Mouse (Mus musculus): ENCODE data around the gene Ifitm3.
A peak's percentile ranks its signal among the peaks of the same experiment; 100 is the strongest.
"Not testable (repeated sequence)": the region's sequence is repeated elsewhere in the genome, so short reads cannot be mapped to it uniquely, and the experiment has no call there.

The Ifitm3 gene

DNA sequence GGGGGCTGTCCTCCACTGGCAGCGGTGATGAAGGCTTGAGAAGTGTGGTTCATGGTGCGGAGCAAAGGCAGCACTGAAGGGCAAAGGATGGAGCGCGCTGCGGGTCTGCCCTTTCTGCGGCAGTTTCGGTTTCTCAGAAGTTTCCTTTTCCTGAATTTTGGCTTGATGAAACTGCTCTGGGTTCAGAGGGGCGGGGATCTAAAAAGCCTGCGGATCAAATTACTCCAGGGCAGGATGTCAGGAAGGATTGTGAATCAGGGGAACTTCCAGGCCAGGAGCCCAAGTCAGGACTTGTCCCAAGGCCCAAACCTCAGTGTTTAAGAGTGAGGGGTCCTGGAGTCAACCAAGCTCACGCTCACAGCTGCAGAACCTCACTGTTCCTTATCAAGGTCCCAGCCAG lies at the start of gene Ifitm3:
Gene Ifitm3, minus strand, starts transcription at position 178 of the 400 bp plus-strand sequence.
- no peak for DNase-seq

DNA sequence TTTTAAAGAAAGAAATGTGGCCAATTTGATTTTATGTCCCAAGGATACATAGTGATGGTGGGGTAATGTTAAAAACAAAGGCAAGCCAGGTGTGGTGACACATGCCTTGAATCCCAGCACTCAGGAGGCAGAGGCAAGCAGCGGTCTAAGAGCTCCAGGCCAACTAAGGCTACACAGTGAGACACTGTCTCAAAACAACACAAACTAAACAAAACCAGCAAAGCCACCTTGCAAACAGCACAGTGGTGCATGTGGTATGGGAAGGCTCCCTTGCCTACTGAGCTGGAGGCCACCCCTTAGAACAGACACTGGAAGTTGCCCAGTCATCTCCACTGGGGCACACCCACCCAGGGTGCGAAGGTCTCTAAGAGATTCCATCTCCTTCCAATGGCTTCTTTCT lies 49.4 kb upstream of the Ifitm3 start:
- no peak for DNase-seq

DNA sequence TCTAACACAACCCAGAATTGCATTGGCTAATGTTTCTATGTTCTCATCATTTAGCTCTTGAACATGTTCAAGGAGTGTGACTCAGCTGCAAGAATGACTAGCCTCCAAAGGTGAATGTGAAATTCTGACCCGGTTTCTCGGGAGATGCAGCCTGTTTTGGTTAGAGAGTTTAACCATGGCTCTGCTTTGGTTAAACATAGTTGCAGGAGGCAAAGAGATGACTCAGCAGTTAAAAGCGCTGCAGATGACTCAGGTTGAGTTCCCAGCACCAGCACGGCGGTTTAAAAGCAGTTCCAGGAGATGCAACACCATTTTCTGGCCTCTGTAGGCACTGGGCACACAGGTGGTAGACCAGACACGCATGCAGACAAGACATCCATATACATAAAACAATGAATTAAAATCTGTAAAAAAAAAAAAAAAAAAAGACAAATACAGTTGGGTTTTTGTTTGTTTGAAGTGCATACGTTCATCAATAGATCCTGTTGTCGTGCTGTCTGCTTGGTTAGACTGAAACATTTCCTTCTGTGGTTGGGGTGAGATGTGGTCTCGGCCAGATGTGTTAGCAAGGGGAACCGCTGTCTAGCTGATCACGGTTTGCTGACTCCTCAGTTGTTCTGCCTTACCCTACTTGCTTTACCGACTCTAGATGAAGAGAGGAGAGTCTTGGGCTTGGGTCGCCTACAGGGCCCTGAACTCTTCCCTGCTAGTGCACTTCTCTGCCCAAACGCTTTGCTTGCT lies 48.2 kb upstream of the Ifitm3 start:
- DNase-seq = no peak

DNA sequence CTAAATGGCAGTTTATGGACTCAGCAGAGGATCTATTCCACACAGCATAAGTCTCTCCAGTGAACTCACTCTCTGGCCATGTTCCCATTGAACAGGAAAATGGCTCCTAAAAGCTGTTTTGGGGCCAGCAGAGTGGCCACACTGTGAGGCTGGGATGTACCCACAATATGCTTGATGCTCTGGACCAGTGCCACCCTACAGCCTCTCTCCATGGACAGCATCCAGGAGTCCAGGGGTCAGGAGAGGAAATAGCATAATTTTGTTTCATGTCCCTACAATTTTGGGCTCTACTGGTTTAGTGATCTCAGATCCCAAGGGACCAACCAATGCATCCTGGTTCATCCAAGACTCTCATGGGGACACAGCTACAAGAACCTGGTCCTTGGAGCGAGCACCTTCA lies 47.0 kb upstream of the Ifitm3 start:
- no peak for DNase-seq

DNA sequence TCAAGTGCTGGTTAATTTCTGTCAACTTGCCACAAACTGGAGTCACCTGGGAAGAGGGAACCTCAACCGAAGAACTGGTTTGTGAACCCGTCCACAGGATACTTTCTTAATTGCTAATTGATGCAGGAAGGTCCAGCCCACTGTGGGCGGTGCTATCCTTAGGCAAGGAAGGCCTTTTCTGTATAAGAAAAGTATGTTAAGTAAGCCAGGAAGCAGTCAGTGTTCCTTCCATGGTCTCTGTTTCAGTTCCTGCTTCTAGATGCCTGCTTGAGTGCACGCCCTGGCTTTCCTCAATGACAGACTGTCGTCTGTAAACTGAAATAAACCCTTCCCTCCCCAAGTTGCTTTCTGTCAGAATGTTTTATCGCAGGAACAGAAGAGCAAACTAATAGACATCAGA lies 46.4 kb upstream of the Ifitm3 start:
- DNase-seq = no peak

DNA sequence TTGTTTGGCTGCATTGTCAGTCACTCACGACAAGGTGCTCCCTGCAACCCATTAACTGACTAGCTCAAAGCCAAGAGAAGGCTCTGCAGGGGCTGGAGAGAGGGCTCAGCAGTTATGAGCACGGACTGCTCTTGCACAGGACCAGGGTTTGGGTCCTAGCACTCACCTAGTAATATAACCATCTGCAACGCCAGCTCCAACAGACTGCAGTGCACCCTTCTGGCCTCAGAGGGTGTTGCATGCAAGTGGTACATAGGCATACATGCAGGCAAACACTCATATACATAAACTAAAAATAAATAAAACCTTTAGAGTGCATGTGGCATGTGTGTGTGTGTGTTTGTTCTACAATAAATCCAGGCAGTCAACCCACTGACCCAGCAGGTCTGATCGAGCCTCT lies 45.2 kb upstream of the Ifitm3 start:
- no peak for DNase-seq

DNA sequence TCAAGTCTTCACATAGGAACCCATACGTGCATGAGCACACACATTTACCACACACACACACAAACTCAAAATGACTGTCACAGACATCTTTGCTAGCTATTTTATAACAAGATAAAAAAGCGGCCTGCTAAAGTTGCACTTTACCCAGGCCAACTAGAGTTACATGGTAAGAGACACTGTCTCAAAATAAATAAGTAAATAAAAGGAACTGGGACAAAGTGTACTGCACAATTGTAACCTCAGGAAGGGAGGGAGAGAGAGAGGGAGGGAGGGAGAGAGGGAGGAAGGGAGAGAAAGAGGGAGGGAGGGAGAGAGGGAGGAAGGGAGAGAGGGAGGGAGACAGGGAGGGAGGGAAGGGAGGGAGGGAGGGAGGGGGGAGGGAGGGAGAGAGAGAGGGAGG lies 41.9 kb upstream of the Ifitm3 start:
- DNase-seq = no peak

DNA sequence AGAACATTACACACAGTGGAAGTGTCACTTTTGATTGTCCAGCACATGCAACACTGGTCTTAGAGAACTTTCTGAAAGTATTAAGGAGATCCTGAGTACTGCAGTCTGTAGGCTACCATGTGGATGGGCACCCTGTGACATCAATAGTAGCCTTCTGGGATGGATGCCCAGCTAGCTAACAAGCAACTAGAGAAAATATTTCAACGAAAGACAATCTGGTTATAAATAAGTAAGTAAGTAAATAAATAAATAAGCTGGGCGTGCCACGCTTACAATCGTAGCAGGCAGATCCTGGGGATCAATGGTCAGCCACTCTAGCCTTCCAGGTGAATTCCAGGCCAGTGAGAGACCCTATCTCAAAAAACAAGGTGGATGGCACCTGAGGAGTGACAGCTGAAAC lies 41.4 kb upstream of the Ifitm3 start:
- no peak for DNase-seq

DNA sequence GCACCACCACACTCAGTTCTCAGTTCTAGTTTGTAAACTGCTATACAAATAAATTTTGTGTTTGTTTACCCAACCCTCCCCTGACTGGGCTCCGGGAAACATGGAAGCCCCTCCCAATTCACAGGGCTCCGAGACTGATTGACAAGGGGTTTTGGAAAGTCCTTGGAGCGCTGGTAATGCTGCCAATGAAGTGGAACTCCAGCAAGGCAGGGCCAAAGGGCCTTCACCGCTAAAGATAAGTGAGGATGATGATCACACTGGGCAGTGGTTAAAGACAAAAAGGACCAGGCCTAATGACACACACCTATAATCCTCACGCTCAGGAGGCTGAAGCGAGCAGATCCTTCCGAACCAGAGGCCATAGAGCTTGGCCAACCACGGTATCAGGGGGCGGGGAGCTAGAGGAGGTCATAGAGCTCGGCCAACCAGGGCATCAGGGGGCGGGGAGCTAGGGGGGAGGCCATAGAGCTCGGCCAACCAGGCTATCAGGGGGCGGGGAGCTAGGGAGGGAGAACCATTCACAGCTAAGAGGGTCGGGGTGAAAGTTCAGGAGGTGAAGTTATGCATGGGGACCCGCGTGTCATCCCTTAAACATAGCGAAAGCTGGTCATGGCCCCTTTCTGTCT lies 40.6 kb upstream of the Ifitm3 start:
- DNase-seq = no peak

DNA sequence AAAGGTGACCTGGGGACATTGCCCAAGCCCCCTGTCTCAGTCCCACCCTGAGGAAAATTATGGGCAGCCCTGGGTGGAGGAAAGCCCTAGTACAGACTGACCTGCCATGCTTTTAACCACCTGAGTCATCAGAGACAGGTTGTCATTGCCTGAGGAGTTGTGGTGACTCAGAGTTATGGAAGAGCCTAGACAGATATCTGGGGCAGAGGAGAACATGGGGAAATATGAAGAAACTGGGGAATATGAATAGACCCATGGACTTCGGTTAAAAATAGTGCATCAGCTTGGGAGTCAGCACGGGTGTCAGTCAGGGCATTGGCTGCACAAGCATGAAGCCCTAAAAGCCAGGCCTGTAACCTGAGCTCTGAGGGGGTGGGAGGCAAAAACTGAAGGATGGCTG lies 38.8 kb upstream of the Ifitm3 start:
- no peak for DNase-seq

DNA sequence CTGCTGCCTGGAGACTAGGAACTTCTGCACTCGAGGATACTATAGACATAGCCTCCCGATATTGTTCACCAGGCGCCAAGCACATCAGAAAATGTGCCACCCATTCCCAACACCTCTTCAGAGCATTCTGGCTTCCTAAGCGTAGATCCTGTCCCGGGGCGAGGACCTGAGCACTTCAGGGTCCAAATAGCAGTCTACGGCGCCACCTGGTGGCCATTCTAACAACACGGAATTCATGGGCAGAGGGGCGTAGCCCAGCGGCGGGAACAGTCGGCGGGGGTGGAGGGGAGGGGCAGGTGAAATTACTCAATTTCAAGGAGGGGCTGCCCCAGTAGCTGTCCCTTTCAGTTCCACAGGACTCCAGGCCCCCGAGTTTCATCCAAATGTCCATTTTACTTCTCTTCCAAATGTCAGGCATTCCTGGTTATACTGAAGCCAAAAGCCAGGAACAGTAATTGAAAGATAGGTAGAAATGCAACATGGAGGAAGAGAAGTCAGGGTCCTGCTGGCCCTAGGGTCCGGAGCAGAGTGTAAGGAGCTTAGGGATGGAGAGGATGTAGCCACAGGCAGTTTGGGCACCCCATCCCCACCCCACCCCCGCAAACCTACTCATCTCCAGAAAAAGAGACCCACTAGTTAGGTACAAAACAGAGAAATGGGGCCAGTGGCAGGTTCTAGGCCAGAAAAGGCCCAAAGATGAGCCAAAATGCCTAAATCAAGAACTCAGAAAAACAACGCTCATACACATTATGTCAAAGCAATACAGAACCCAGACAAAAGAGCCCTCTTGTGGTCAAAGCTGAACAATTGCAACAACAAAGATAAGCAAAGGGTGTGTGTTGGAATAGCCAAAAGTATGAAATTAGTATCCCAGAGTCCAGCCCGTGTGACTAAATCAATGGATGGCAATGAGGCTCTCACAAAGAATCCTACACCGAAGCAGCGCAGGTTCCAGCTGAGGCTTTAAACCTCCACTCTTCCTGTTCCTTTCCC lies 38.0 kb upstream of the Ifitm3 start:
- peak; percentile 90 for DNase-seq

DNA sequence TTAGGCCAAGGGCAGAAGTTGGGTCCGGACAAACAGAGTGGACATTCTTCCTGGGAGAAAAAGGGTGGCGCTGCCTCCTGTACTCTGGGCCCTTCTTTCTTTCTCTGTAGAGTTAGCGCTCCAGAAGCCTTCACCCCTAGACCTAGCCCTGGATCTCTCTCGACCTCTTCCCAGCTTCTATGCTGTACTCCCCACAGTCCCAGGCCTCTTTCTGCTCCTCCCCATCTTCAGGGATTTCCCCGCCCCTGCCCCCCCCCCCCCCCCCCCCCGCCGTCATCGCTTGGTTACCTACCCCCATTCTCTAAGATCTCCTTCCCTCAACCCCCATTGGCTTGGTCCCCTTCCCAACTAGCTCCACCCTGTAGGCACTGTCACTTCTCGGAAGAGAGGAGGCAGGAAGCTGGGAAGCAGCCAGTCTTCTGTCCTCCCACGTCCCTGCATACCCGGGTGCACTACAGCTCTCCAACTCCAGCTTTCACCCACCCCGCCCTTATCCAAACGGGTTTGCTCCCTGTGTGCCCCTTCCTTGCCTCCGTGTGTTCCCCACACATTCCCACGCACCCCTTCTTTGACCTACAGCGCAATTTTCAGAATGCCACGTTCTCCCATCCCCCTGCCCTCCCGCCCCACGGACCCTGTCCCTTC lies 37.1 kb upstream of the Ifitm3 start:
- peak; percentile 86 for DNase-seq

DNA sequence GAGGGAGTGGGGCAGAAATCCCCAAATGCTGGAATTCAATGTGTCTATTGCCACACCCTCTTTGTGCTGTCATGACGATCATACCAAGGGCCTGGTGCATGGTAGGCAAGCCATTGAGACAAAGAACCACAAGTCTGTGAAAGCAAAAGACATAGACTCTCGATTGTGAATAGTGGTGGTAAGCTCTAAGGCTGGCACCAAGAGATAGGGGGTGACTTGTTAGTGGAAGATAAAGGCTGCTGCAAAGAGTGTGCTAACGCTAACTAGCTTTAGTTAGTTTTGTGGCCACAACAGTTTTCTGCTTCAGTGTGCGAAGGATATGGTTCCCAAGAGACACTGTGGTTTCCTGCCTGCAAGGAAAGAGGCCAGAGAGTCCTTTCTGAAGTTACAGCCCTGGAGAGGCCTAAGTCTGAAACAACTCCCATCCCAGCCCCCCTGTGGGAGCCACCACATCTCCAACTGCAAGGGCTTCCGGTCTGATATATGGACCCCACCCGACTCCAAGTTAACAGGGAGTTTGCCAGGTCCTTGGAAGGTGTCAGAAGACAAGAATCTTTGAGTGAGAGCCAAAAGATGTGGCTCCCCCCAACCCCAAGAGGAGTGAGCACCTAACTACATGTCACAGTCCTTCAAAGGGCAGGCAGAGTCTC lies 36.5 kb upstream of the Ifitm3 start:
- DNase-seq = no peak

DNA sequence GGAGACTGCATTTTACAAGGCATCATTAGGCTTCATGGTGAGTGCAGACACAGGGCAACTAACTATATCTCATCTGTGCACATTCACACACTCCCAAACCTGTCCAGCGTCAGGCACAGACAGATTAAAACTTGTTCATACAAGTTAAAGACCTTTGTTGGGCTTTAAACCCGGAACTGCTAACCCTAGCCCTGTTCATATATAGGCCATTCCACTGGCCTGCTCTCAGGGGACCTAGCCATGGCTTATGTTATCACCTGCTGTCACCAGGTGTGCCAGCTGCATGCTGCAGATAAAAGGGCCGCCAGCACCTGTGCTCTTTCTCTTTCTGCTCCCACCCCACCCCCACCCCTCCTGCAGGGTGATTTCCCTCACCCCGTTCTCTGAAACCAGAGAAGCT lies 32.0 kb upstream of the Ifitm3 start:
- DNase-seq = no peak

DNA sequence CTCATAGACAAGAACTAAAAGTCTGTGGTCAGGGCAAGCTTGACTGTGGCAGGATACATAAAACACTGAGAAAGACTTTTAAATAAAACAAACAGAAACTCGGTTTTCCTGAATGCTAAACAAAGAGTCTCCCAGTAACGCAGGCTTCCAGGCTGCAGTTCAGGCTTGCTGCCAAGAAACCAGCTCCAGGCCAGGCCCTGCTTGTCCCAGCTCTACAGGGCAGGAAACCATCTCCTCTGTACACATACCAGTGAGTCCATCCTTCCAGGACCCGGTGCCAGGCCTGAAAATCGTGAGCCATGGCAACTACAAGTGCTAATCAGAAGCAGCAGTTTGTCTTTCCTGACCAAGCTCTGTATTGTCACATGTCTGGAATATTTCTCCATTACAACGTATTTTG lies 31.1 kb upstream of the Ifitm3 start:
- no peak for DNase-seq

DNA sequence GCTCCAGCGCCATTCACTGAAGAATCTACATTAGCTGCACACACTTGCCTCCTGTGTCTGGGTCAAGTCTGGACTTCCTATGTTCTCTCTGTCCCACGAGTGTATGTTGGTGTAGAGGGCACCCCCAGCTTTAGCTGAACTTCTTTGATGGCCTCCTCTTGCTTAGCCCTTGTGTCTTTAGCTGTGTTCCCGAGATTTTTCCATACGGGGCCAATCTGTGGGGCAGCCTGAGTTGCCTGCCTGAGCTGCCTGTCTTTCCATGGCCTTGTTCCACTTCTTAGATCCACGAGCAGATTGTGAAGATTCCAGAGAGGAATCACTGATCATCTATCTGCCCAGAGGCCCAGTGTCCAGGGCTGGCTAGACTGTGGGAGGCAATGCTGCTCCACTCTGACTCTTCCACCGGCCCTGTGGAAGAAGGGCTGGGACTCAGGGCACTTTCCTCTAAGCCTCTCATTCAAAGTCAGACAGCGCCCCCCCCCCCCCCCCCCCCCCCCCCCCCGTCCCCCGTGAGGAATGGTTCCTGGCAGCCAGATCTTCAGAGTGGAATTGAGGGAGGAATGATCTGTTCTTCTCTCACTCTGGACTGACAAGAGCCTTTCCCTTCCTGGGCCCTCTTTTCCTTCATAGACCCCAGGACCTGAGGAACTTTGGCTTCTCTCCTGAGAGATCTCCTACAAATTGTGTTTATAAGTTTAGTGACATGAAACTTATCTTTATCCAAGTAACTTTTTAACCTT lies 30.5 kb upstream of the Ifitm3 start:
- DNase-seq = no peak

DNA sequence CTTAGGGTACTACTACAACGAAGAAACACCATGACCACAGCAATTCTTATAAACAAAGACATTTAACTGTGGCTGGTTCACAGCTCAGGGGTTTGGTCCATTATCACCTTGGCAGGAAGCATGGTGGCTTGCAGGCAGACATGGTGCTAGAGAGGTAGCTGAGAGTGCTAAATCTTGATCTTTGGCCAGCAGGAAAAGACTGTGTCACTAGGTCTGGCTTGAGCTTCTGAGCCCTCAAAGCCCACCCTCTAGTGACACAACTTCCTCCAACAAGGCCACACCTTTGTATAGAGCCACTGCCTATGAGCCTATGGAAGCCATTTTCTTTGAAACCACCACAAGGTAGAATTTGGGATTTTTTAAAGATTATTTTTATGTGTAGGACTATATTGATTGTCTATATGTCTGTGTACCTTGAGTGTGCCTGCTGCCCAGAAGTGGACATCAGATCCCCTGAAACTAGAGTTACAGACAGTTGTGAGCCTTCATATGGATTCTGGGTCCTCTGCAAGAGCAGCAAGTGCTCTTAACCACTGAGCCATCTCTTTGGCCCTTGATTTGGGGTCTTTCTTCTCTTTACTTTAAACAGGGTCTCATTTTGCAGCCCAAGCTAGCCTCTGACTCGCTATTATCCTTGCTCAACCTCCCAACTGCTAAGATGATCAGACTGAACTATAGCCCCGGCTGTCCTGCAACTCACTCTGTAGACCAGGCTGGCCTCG lies 29.0 kb upstream of the Ifitm3 start:
- DNase-seq = no peak

DNA sequence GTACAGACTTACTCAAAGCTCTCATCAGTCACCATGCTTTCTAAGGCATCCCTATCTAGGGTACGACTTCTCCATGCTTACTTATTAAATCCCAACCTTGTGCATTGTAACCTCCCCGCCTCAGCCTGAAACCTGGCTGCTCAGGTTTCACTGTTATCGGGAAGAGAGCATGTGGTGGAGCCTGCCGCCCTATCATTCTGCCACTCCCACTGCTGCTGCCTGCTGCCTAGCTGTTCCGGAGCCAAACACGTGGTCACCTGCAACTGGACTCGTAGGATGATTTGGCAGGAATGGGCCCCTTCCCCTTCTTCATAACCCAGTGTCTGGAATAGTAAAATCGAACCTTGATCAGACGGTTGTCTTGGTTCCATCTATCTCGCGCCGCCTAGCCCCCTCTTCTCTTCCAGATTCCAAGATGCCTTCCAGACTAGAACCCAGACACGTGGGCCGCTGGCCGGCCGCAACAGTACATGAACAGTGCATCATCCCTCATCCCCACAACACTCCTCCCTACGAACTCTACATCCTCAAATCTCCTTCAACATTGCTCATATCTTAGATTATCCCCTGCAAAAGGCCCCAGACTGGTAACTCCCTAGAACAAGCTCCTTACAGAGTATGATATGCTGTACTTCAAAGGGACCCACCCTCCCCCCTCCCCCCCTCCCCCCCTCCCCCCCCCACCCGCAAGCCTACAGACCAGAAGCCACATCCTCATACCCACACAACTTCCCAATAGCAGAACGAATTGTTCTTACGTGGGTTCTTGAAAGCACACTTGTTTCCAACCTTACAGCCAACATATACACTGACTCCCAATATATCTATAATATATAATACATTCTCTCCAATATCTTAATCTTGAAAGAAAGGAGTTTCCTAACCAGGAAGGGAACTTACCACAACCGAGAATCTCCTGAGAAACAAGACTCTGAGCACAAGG lies 27.8 kb upstream of the Ifitm3 start:
- DNase-seq = no peak

DNA sequence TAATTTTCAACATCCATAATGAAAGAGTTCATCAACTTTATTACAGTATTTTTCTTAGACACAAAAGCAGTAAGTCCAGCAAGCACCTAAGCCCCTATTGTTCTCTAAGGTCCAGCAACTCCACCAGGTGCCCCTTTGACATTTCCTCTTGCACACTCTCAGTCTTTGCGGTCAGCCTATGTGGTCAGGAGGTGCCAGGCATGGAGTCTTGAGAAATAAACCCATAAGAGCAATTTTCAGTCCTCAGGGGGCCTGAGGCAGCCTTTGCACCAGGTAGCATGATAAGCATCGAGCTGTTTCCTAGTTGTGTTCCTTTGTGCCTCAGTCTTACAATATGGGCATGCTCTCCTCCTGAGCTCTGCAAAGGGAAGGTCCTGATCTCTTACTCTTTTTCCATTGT lies 26.1 kb upstream of the Ifitm3 start:
- DNase-seq = not testable (repeated sequence)
